Mouse (Mus musculus): Measurements from ENCODE around the gene Col5a3. TPM values are rescaled to one million over a fixed set of nuclear protein-coding genes. Genes with fewer than 3 reads are reported as not detected.

Gene Col5a3
- polyA plus RNA-seq, 1 experiment from 2014 or later: 0.14 TPM

DNA sequence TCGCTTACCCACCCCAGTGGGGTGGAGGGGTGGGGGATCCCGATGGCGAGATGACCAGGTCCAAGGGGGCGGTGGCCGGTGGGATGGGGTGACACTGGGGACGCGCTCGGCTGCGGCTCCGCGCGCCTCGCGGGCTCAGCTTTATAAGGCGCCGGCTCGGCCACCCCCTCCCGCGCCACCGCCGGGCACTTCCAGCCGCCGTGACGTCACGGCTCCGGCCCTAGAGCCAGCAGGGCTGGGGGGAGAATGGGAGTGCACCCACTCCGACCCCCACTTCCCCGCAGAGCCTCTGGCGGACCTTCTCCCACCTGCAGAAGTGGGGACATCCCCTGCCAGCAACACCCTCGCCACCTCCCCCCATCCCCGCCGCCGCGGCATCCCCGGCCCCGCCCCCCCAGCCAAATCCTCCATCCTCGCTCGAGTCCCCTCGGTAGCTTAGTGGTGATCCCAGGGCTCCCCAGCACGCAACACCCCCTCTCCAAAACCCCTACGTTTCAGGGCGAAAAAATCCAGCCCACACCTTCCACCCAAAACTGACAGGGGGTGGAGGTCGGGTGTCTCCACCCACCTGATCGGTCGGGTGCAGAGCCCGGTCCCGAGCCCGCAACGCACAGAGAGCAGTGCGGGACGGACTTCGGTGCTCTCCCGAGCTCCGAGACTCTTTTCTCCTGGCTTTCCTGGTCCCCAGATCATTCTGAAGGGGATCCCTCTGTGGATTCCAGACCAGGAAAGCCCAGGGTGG lies 87.8 kb downstream of the Col5a3 start:
- Histone ChIP-seq H3K4me1 (ENCODE audit: control insufficient read depth, insufficient read depth, low read length) (no peaks in the 10 kb centered on the region), H3K36me3 (replicated peaks; ENCODE audit: control insufficient read depth, insufficient read depth, low read depth, low read length) (no peaks in the 10 kb centered on the region), H3K27ac (replicated peaks; ENCODE audit: low read depth, low read length) (no peak overlapping the region), H3K9ac (replicated peaks; ENCODE audit: low read length) (peak overlapping the region; percentile 50), H3K4me2 (ENCODE audit: low read depth, low read length) (peak overlapping the region; percentile 89), H3K4me3 (ENCODE audit: low read depth, low read length) (peak overlapping the region; percentile 50), H3K9me3 (replicated peaks; ENCODE audit: control insufficient read depth, low read length) (no peaks in the 10 kb centered on the region), H3K27me3 (ENCODE audit: control insufficient read depth, insufficient read depth, low read length) (peaks cover 34% of the 10 kb centered on the region)
- peak; percentile 29 for DNase-seq (ENCODE audit: low spot score)
- under 1% methylated on average over 50 of the region's 54 CpGs for WGBS
- ATAC-seq (replicated peaks; ENCODE audit: insufficient number of reproducible peaks, low FRiP score, low TSS enrichment, low read depth): peak; percentile 35

DNA sequence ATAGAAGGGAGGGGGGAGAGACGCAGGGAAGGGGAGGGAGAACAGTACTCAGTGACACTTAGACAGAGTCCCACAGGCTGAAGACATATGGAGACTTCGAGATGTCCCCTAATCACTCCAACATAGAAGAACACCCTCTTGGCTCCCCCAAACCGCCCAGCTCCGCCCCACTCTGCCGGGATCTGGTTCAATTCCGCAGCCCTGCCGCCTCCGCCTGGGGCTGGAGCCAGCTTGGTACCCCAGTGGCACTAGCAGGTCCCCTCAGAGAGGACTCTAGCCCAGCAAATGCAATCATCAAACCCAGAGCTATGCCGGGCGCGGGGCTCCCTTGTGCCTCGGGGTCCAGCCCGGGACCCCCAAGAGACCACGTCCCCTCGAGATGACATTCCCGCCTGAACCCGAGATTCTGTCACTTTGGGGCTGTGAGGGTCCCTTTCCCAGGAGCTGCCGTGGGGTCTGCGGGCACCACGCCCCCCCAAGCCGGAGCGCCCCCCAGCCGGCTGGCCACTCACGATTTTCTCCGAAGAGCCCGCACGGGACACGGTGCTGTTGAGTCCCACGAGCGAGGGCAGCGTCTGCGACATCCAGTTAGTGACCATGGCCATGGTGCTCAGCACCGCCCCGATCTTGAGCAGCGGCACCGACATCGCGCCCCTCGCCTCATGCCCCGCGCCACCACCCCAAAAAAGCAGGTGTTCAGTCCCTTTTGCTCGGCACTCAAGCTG lies 88.6 kb downstream of the Col5a3 start:
- H3K36me3 ChIP-seq (replicated peaks; ENCODE audit: control insufficient read depth, insufficient read depth, low read depth, low read length): no peaks in the 10 kb centered on the region
- H3K4me2 ChIP-seq (ENCODE audit: low read depth, low read length): peak overlapping the region; percentile 89
- 1% methylated on average over 41 of the region's 42 CpGs for WGBS
- peaks cover 34% of the 10 kb centered on the region for H3K27me3 ChIP-seq (ENCODE audit: control insufficient read depth, insufficient read depth, low read length)
- H3K4me3 ChIP-seq (ENCODE audit: low read depth, low read length): peak overlapping the region; percentile 50
- no peak overlapping the region for H3K27ac ChIP-seq (replicated peaks; ENCODE audit: low read depth, low read length)
- no peaks in the 10 kb centered on the region for H3K4me1 ChIP-seq (ENCODE audit: control insufficient read depth, insufficient read depth, low read length)
- peak overlapping the region; percentile 50 for H3K9ac ChIP-seq (replicated peaks; ENCODE audit: low read length)
- ATAC-seq (replicated peaks; ENCODE audit: insufficient number of reproducible peaks, low FRiP score, low TSS enrichment, low read depth): peak; percentile 36; the same call in 1 of the 2 replicates
- H3K9me3 ChIP-seq (replicated peaks; ENCODE audit: control insufficient read depth, low read length): no peaks in the 10 kb centered on the region
- DNase-seq (ENCODE audit: low spot score): no peak

DNA sequence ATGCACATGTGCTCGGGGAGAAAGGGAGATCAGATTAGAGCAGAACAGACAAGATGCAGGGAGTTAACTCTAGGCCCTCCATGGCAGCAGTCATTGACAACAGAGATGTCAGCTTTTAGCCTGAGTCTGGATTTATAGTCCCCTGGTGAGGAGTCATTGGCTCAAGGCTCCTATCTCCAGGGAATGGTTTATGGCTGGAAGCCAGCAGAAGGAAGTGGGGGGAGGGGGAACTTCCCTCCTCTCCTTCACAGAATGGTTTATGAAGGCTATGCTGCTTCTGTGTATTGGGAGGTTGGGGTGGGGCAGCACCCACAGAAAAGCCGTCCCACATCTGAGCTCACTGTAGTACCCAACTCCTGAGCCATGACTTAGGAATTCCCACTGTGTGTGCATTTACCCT lies 93.3 kb downstream of the Col5a3 start:
- Histone ChIP-seq H3K27ac (replicated peaks; ENCODE audit: low read depth, low read length) (no peak overlapping the region), H3K4me3 (ENCODE audit: low read depth, low read length) (no peak overlapping the region), H3K4me1 (ENCODE audit: control insufficient read depth, insufficient read depth, low read length) (no peaks in the 10 kb centered on the region), H3K9ac (replicated peaks; ENCODE audit: low read length) (no peak overlapping the region), H3K4me2 (ENCODE audit: low read depth, low read length) (no peak overlapping the region), H3K36me3 (replicated peaks; ENCODE audit: control insufficient read depth, insufficient read depth, low read depth, low read length) (no peaks in the 10 kb centered on the region), H3K9me3 (replicated peaks; ENCODE audit: control insufficient read depth, low read length) (no peaks in the 10 kb centered on the region), H3K27me3 (ENCODE audit: control insufficient read depth, insufficient read depth, low read length) (peaks cover 7% of the 10 kb centered on the region)
- DNase-seq (ENCODE audit: low spot score) (no peak), ATAC-seq (replicated peaks; ENCODE audit: insufficient number of reproducible peaks, low FRiP score, low TSS enrichment, low read depth) (no peak)
- WGBS: 79% methylated on average over 2 of the region's 2 CpGs

Other genes with a start within 250 kb of the Col5a3 start
- gene Zfp846, start 233.8 kb downstream of the Col5a3 start, polyA plus RNA-seq (2014; fragmentation: Nextera tagmentation; extraction: Ambion mirVana): 18.7 and 20.2 TPM in 2 replicates
- 417 and 447 TPM in 2 replicates for gene Ubl5, start 172.2 kb downstream of the Col5a3 start, polyA plus RNA-seq (2014; fragmentation: Nextera tagmentation; extraction: Ambion mirVana)
- 8.5 and 11.5 TPM in 2 replicates for gene Fbxl12, start 170.3 kb downstream of the Col5a3 start, polyA plus RNA-seq (2014; fragmentation: Nextera tagmentation; extraction: Ambion mirVana)
- 59.5 and 62.5 TPM in 2 replicates for gene Pin1, start 163.0 kb downstream of the Col5a3 start, polyA plus RNA-seq (2014; fragmentation: Nextera tagmentation; extraction: Ambion mirVana)
- gene Olfm2, start 68.7 kb downstream of the Col5a3 start, polyA plus RNA-seq (2014; fragmentation: Nextera tagmentation; extraction: Ambion mirVana): 11.0 and 13.9 TPM in 2 replicates
- not detected in 2 replicates for gene Rdh8, start 3.4 kb upstream of the Col5a3 start, polyA plus RNA-seq (2014; fragmentation: Nextera tagmentation; extraction: Ambion mirVana)
- 0.64 and 1.1 TPM in 2 replicates for gene A230050P20Rik, start 53.6 kb upstream of the Col5a3 start, polyA plus RNA-seq (2014; fragmentation: Nextera tagmentation; extraction: Ambion mirVana)
- 1.6 and 3.2 TPM in 2 replicates for gene Angptl6, start 64.7 kb upstream of the Col5a3 start, polyA plus RNA-seq (2014; fragmentation: Nextera tagmentation; extraction: Ambion mirVana)
- 64.3 and 65.0 TPM in 2 replicates for gene Ppan, start 73.1 kb upstream of the Col5a3 start, polyA plus RNA-seq (2014; fragmentation: Nextera tagmentation; extraction: Ambion mirVana)
- gene Eif3g, start 83.6 kb upstream of the Col5a3 start, polyA plus RNA-seq (2014; fragmentation: Nextera tagmentation; extraction: Ambion mirVana): 352 TPM in 2 replicates
- 82.0 and 88.1 TPM in 2 replicates for gene Dnmt1, start 144.8 kb upstream of the Col5a3 start, polyA plus RNA-seq (2014; fragmentation: Nextera tagmentation; extraction: Ambion mirVana)
- 37.5 and 43.6 TPM in 2 replicates for gene S1pr2, start 161.7 kb upstream of the Col5a3 start, polyA plus RNA-seq (2014; fragmentation: Nextera tagmentation; extraction: Ambion mirVana)
- 139 and 147 TPM in 2 replicates for gene Mrpl4, start 187.7 kb upstream of the Col5a3 start, polyA plus RNA-seq (2014; fragmentation: Nextera tagmentation; extraction: Ambion mirVana)
- 4.5 and 5.8 TPM in 2 replicates for gene Icam1, start 200.9 kb upstream of the Col5a3 start, polyA plus RNA-seq (2014; fragmentation: Nextera tagmentation; extraction: Ambion mirVana)
- 5.6 and 6.1 TPM in 2 replicates for gene Icam4, start 214.3 kb upstream of the Col5a3 start, polyA plus RNA-seq (2014; fragmentation: Nextera tagmentation; extraction: Ambion mirVana)
- not detected in 2 replicates for gene Icam5, start 217.0 kb upstream of the Col5a3 start, polyA plus RNA-seq (2014; fragmentation: Nextera tagmentation; extraction: Ambion mirVana)